In the genomic region with DNA sequence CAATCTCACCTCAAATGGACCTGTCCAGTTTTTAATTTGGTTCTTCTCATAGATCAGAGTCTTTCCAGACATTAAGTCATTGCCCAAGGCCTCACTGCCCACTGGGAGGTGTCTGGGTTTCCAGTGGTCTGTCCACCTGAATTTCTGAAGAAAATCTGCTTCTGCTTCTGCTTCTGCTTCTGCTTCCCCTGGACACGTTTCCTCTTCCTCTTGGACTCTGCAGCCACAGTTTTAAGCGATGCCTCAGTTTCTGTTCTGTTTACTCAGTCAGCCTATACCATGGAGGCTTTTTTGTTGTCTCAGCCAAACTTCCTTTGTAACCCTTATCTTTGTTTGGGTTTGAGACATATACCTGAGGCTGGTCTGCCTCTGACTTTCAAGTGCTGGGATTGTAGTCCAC, we compare ENCODE assay signal across 21 mouse cellular contexts.
DNase-seq lines count a peak whose midpoint lies in the region; ATAC-seq and TF ChIP-seq lines count a peak whose summit lies in the region.
"Had no signal": no experiment of that assay in that cellular context is flagged by ENCODE, and none has a peak within 500 bp of the region (broad histone marks: within the 10 kb centered on the region; RNA-seq: fewer than 3 reads in every experiment).

No protein-coding gene starts in this region.

- 84% methylated on average over 2 of the region's 2 CpGs for WGBS in hindbrain, embryonic 13.5 days

- H3K4me2 ChIP-seq in hindbrain, embryonic 13.5 days, result no peak overlapping the region
- H3K4me2 ChIP-seq: neural tube, embryonic 15.5 days had no signal

- H3K36me3 ChIP-seq in hindbrain, embryonic 13.5 days, result no peaks in the 10 kb centered on the region
- H3K36me3 ChIP-seq: embryonic facial prominence, embryonic 10.5 days; midbrain, embryonic 10.5 days; neural tube, embryonic 15.5 days had no signal

- no peaks in the 10 kb centered on the region for H3K27me3 ChIP-seq in hindbrain, embryonic 13.5 days
- H3K27me3 ChIP-seq: neural tube, embryonic 15.5 days had no signal

- peak; percentile 55 for DNase-seq in layer of hippocampus, adult 9-11 months
- no peak for DNase-seq in layer of hippocampus, postnatal 10 days (ENCODE audit: low spot score in 2 of 2)
- no peak for DNase-seq in urinary bladder, postnatal 36 days (ENCODE audit: low spot score in 2 of 2)
- DNase-seq: cerebellum, postnatal 25 days; heart, postnatal 10 days; kidney, adult 2 months; kidney, postnatal 14 days; liver, postnatal 0 days; right cerebral cortex, postnatal 4 days; thymus, adult 18-20 months had no signal

- peaks cover 10% of the 10 kb centered on the region for H3K4me1 ChIP-seq in bone marrow macrophage, adult 2 months (ENCODE audit: control insufficient read depth, insufficient read depth, low read length)
- H3K4me1 ChIP-seq in cortical plate, adult 2 months (ENCODE audit: control insufficient read depth, insufficient read depth, low read length), result peaks cover 6% of the 10 kb centered on the region
- H3K4me1 ChIP-seq in hindbrain, embryonic 13.5 days (replicated peaks), result 0 out of 2 replicates have a peak, but pooled peaks cover 5% of the 10 kb centered on the region
- H3K4me1 ChIP-seq: neural tube, embryonic 15.5 days had no signal

- H3K9ac ChIP-seq in hindbrain, embryonic 13.5 days, result no peak overlapping the region
- H3K9ac ChIP-seq: liver, postnatal 0 days; neural tube, embryonic 15.5 days had no signal

- no peak for TF ChIP-seq CTCF in bone marrow macrophage, adult 2 months (IDR thresholded peaks at IDR 0.05; ENCODE audit: low read depth, low read length)
- TF ChIP-seq CTCF in cortical plate, adult 2 months (IDR thresholded peaks at IDR 0.05; ENCODE audit: extremely low read depth, insufficient read depth, low read length), result no peak

- peak overlapping the region; percentile 78 for H3K27ac ChIP-seq in bone marrow macrophage, adult 2 months (ENCODE audit: insufficient read depth, low read depth, low read length)
- H3K27ac ChIP-seq in cortical plate, adult 2 months (ENCODE audit: insufficient read depth, low read length), result peak overlapping the region; percentile 35; the same call in 1 of the 2 replicates
- no peak overlapping the region for H3K27ac ChIP-seq in hindbrain, embryonic 13.5 days
- H3K27ac ChIP-seq: embryonic facial prominence, embryonic 10.5 days; hindbrain, postnatal 0 days; midbrain, embryonic 10.5 days; neural tube, embryonic 15.5 days had no signal

- H3K4me3 ChIP-seq in bone marrow macrophage, adult 2 months (ENCODE audit: insufficient read depth, low read length), result peak overlapping the region; percentile 32; the same call in 1 of the 2 replicates
- H3K4me3 ChIP-seq in cortical plate, adult 2 months (ENCODE audit: insufficient read depth, low read length), result no peak overlapping the region
- no peak overlapping the region for H3K4me3 ChIP-seq in hindbrain, embryonic 13.5 days
- H3K4me3 ChIP-seq: embryonic facial prominence, embryonic 10.5 days; midbrain, embryonic 10.5 days; neural tube, embryonic 15.5 days had no signal

- ATAC-seq in monocyte, adult 5-6 weeks (replicated peaks; ENCODE audit: insufficient number of reproducible peaks, low FRiP score, low TSS enrichment, poor library complexity, severe bottlenecking), result peak; percentile 86
- ATAC-seq in hindbrain, embryonic 13.5 days (ENCODE audit: low FRiP score), result no peak
- ATAC-seq: CD4-positive, CD25-positive, alpha-beta regulatory T cell, adult 4 months; forebrain, embryonic 14.5 days; hindbrain, postnatal 0 days; liver, postnatal 0 days had no signal

- H3K9me3 ChIP-seq in hindbrain, embryonic 13.5 days, result no peaks in the 10 kb centered on the region
- H3K9me3 ChIP-seq: embryonic facial prominence, embryonic 10.5 days; G1E; midbrain, embryonic 10.5 days; neural tube, embryonic 15.5 days had no signal

- TF ChIP-seq POLR2A in bone marrow macrophage, adult 2 months (IDR thresholded peaks at IDR 0.05; ENCODE audit: borderline replicate concordance, low read depth, low read length), result no peak
- no peak for TF ChIP-seq POLR2A in cortical plate, adult 2 months (IDR thresholded peaks at IDR 0.05; ENCODE audit: extremely low read depth, insufficient read depth, low read length)
